Mouse (Mus musculus) stomach, postnatal 0 days (tissue): ENCODE data around the gene Ralgapa2.

Experiments used
- CTCF ChIP-seq: IDR thresholded peaks from 2 replicates; pipeline ENCODE4 v1.5.1; 2016; ENCODE audit warnings: antibody characterized with exemption, low read depth, mild to moderate bottlenecking, moderate library complexity
- EP300 ChIP-seq: optimal IDR thresholded peaks from 2 replicates; pipeline ENCODE3; 2016; ENCODE audit warnings: antibody characterized with exemption

- TF ChIP-seq EP300 (no peak), CTCF (no peak)
Measured at GRCm38 (mm10) chr2:146425235-146425634, 86.9 kb downstream of the Ralgapa2 start.
